Mouse (Mus musculus) hindbrain, postnatal 0 days (tissue): Measurements from ENCODE around the gene Acsf2. TPM values are rescaled to one million over a fixed set of nuclear protein-coding genes. Genes with fewer than 3 reads are reported as not detected.

Experiments
- ATAC-seq: fragments of 200-750 bp; cut with Nextera tagmentation; 2 replicates; pipeline ENCODE4 v1.8.0; 2017; ENCODE audit warnings: mild to moderate bottlenecking, moderate TSS enrichment, moderate library complexity
- DNase-seq: peaks from one replicate; pipeline ENCODE4 v3.0.0-alpha.2; 2015; ENCODE audit warnings: low spot score
- H3K27ac ChIP-seq: fragments of 300-500 bp; sonication (generic); 2 replicates; pipeline ENCODE4 v1.5.1; 2014; ENCODE audit warnings: mild to moderate bottlenecking
- H3K27me3 ChIP-seq: fragments of 300-500 bp; sonication (generic); 2 replicates; pipeline ENCODE4 v1.6.1; 2014; ENCODE audit warnings: low read length, mixed read lengths; ENCODE audit not compliant: insufficient read depth
- H3K36me3 ChIP-seq: fragments of 300-500 bp; sonication (generic); 2 replicates; pipeline ENCODE4 v1.6.1; 2014; ENCODE audit warnings: low read length, mixed read lengths; ENCODE audit not compliant: insufficient read depth
- H3K4me1 ChIP-seq: fragments of 300-500 bp; sonication (generic); 2 replicates; pipeline ENCODE4 v1.6.1; 2014; ENCODE audit warnings: antibody characterized with exemption, low read length, mixed read lengths; ENCODE audit not compliant: insufficient read depth
- H3K4me2 ChIP-seq: fragments of 300-500 bp; sonication (generic); 2 replicates; pipeline ENCODE4 v1.6.1; 2014; ENCODE audit warnings: low read depth, mild to moderate bottlenecking, low read length, moderate library complexity, mixed read lengths
- H3K4me3 ChIP-seq: fragments of 300-500 bp; sonication (generic); 2 replicates; pipeline ENCODE4 v1.5.1; 2014; ENCODE audit warnings: low read length
- H3K9ac ChIP-seq: fragments of 300-500 bp; sonication (generic); replicated peaks from 2 replicates; pipeline ENCODE4 v1.6.1; 2014; ENCODE audit warnings: mild to moderate bottlenecking, low read length, moderate library complexity, mixed read lengths
- H3K9me3 ChIP-seq: fragments of 300-500 bp; sonication (generic); 2 replicates; pipeline ENCODE4 v1.6.1; 2016; ENCODE audit warnings: low read length, mixed read lengths
- CTCF ChIP-seq: IDR thresholded peaks from 2 replicates; pipeline ENCODE4 v1.5.1; 2016; ENCODE audit warnings: antibody characterized with exemption, control low read depth, low read depth
- WGBS: fragments of 180-500 bp; shearing (Covaris S2); extraction: QIAGEN DNeasy Blood & Tissue Kit; methylation state at CpG from one replicate; pipeline ENCODE4 v1.1.7; 2014; 5-methylcytosine and 5-hydroxymethylcytosine counted together
- polyA plus RNA-seq: library from polyadenylated mRNA; unstranded; fragments of >200 nt; fragmentation: Nextera tagmentation; extraction: Ambion mirVana; gene quantifications from 2 replicates; pipeline ENCODE4 v1.2.1, GENCODE M21; 2015
- total RNA-seq: library from RNA; depleted of rRNA; stranded (reverse); fragments of >200 nt; gene quantifications from 2 replicates; pipeline ENCODE4 v1.2.3, GENCODE M21; 2014; rRNA removed

Acsf2 gene
- total and polyA plus RNA-seq, 2 experiments from 2014 or later = 2.6 to 6.8 TPM

- peak within 1 kb of the TSS; percentile 56 for H3K9ac ChIP-seq
- peak within 1 kb of the TSS; percentile 49 for H3K4me3 ChIP-seq
- ATAC-seq (peak; percentile 77), DNase-seq (peak; percentile 77)
- peak within 1 kb of the TSS; percentile 60; the same call in 1 of the 2 replicates for H3K27ac ChIP-seq
- peak; percentile 35 for TF ChIP-seq CTCF
- under 1% methylated on average over 42 of the region's 42 CpGs for WGBS
- H3K4me2 ChIP-seq = peak within 1 kb of the TSS; percentile 92
- H3K27me3 ChIP-seq = no peaks in the 10 kb centered on the region
- peaks cover 3% of the 10 kb centered on the region; the same call in 1 of the 2 replicates for H3K4me1 ChIP-seq
- no peaks in the 10 kb centered on the region for H3K36me3 ChIP-seq
- no peaks in the 10 kb centered on the region for H3K9me3 ChIP-seq
These were observed 80.3 kb downstream of the Acsf2 start, which contains the start of gene Mycbpap for GRCm38 (mm10) chr11:94521219-94521843. Gene Mycbpap, minus strand, starts transcription at chr11:94521742.

- Histone ChIP-seq H3K4me2 (no peak overlapping the region), H3K27ac (no peak overlapping the region), H3K4me1 (no peaks in the 10 kb centered on the region), H3K36me3 (no peaks in the 10 kb centered on the region), H3K9me3 (0 out of 2 replicates have a peak, but pooled peaks cover 5% of the 10 kb centered on the region), H3K4me3 (no peak overlapping the region), H3K27me3 (no peaks in the 10 kb centered on the region), H3K9ac (no peak overlapping the region)
- ATAC-seq = no peak
- DNase-seq = no peak
- no peak for TF ChIP-seq CTCF
- 50% methylated on average over 9 of the region's 9 CpGs for WGBS
These were observed 88.2 kb downstream of the Acsf2 start for GRCm38 (mm10) chr11:94513452-94513851.

GRCm38 (mm10) chr11:94508976-94509375 is 92.7 kb downstream of the Acsf2 start:
- Histone ChIP-seq H3K4me1 (no peaks in the 10 kb centered on the region), H3K9ac (no peak overlapping the region), H3K27me3 (no peaks in the 10 kb centered on the region), H3K4me3 (no peak overlapping the region), H3K36me3 (no peaks in the 10 kb centered on the region), H3K4me2 (no peak overlapping the region), H3K27ac (no peak overlapping the region), H3K9me3 (0 out of 2 replicates have a peak, but pooled peaks cover 5% of the 10 kb centered on the region)
- WGBS = 92% methylated on average over 10 of the region's 10 CpGs
- DNase-seq (no peak), ATAC-seq (no peak)
- TF ChIP-seq CTCF = no peak

Other genes starting within 250 kb of the Acsf2 start
- gene Abcc3, start 208.9 kb downstream of the Acsf2 start, total RNA-seq = 4.5 and 4.7 TPM in 2 replicates
- 1.0 and 1.8 TPM in 2 replicates for gene Abcc3, start 208.9 kb downstream of the Acsf2 start, polyA plus RNA-seq
- 87.7 and 90.3 TPM in 2 replicates for gene Cacna1g, start 127.7 kb downstream of the Acsf2 start, total RNA-seq
- 10.0 and 10.4 TPM in 2 replicates for gene Cacna1g, start 127.7 kb downstream of the Acsf2 start, polyA plus RNA-seq
- gene Spata20, start 115.7 kb downstream of the Acsf2 start, total RNA-seq = 1.5 and 11.8 TPM in 2 replicates
- gene Spata20, start 115.7 kb downstream of the Acsf2 start, polyA plus RNA-seq = 1.0 and 1.6 TPM in 2 replicates
- gene Epn3, start 101.9 kb downstream of the Acsf2 start, total RNA-seq = 2.7 and 6.2 TPM in 2 replicates
- 3.6 and 3.7 TPM in 2 replicates for gene Epn3, start 101.9 kb downstream of the Acsf2 start, polyA plus RNA-seq
- 2.3 and 4.8 TPM in 2 replicates for gene Mycbpap, start 80.1 kb downstream of the Acsf2 start, total RNA-seq
- gene Mycbpap, start 80.1 kb downstream of the Acsf2 start, polyA plus RNA-seq = 1.1 and 1.5 TPM in 2 replicates
- 9.3 and 12.9 TPM in 2 replicates for gene Rsad1, start 52.6 kb downstream of the Acsf2 start, total RNA-seq
- gene Rsad1, start 52.6 kb downstream of the Acsf2 start, polyA plus RNA-seq = 9.2 and 11.3 TPM in 2 replicates
- gene Chad, start 36.8 kb downstream of the Acsf2 start, total RNA-seq = 0.61 and 1.2 TPM in 2 replicates
- gene Chad, start 36.8 kb downstream of the Acsf2 start, polyA plus RNA-seq = 1.2 and 1.4 TPM in 2 replicates
- gene Lrrc59, start 27.9 kb upstream of the Acsf2 start, total RNA-seq = 105 and 113 TPM in 2 replicates
- 127 and 131 TPM in 2 replicates for gene Lrrc59, start 27.9 kb upstream of the Acsf2 start, polyA plus RNA-seq
- gene Mrpl27, start 51.9 kb upstream of the Acsf2 start, total RNA-seq = 36.3 and 61.2 TPM in 2 replicates
- gene Mrpl27, start 51.9 kb upstream of the Acsf2 start, polyA plus RNA-seq = 178 and 182 TPM in 2 replicates
- 3.8 TPM in 2 replicates for gene Eme1, start 52.1 kb upstream of the Acsf2 start, total RNA-seq
- gene Eme1, start 52.1 kb upstream of the Acsf2 start, polyA plus RNA-seq = 1.9 and 2.4 TPM in 2 replicates
- gene Xylt2, start 75.6 kb upstream of the Acsf2 start, total RNA-seq = 44.0 and 53.5 TPM in 2 replicates
- gene Xylt2, start 75.6 kb upstream of the Acsf2 start, polyA plus RNA-seq = 13.6 and 14.9 TPM in 2 replicates
- 0.63 TPM in 1 of 2 replicates, not detected in the other for gene Gm11541, start 102.6 kb upstream of the Acsf2 start, total RNA-seq
- gene Gm11541, start 102.6 kb upstream of the Acsf2 start, polyA plus RNA-seq = 0.39 and 0.42 TPM in 2 replicates
- gene Cdc34b, start 139.9 kb upstream of the Acsf2 start, total RNA-seq = 0.18 and 1.2 TPM in 2 replicates
- gene Cdc34b, start 139.9 kb upstream of the Acsf2 start, polyA plus RNA-seq = 0.30 TPM in 1 of 2 replicates, not detected in the other
- gene Tmem92, start 180.8 kb upstream of the Acsf2 start, total RNA-seq = not detected in 2 replicates
- gene Tmem92, start 180.8 kb upstream of the Acsf2 start, polyA plus RNA-seq = not detected in 2 replicates